Mouse (Mus musculus): Measurements from ENCODE around the gene Glis1.

DNA sequence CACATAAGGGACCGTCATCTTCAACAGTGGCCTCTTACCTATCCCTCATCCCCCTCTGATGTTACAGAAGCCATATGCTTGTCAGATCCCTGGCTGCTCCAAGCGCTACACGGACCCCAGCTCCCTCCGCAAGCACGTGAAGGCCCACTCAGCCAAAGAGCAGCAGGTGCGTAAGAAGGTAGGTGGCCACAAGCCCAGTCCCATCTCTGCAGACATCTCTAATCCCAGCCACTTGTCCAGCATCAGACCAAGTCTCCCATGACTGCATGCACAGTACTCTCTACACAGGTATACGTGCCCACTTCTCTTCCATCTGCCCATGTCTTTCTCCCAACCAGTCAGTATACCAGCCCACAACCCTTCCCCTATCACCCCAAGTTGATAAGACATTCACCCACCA lies 185.1 kb downstream of the Glis1 start:
- TF ChIP-seq POLR2A (IDR thresholded peaks at IDR 0.05; ENCODE audit: borderline replicate concordance, insufficient read depth, low read length), result no peak
- TF ChIP-seq CTCF (IDR thresholded peaks at IDR 0.05; ENCODE audit: borderline replicate concordance, insufficient read depth, low read depth, low read length), result no peak
